Mouse (Mus musculus): Measurements from ENCODE around the gene Eef1a2. TPM values are rescaled to one million over a fixed set of nuclear protein-coding genes. Genes with fewer than 3 reads are reported as not detected.

Gene Eef1a2
- total and polyA plus RNA-seq, 3 experiments, result not detected

DNA sequence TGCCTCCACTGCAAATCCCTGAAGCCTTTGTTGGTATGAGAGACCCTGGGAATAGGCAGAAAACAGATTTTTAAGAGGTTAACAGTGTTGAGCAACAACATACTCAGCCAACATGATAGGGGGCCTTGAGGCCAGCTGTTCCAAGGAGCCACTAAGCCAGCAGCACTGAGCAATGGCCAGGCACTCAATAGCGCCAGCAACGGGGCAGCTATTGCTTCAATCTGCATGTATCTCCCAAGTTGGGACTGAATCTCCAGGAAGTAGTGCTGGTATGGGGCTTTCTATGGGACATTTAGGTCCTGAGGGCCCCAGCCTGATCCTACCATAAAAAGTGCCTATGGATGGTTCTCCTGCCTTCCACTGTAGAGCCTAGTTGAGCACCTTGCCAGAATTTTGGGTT lies 1.7 kb upstream of the Eef1a2 start:
- no peaks in the 10 kb centered on the region for H3K79me2 ChIP-seq (replicated peaks; ENCODE audit: control insufficient read depth, extremely low read depth, insufficient read depth, poor library complexity, severe bottlenecking)
- dilution Hi-C loops (cut with MboI; ENCODE audit: extremely low pct_ligation_motif_present, extremely low pct_unique_long_range_greater_than_20kb, low sequenced_read_pairs), result no loop called here
- no peak for DNase-seq (ENCODE audit: extremely low read depth)
- TF ChIP-seq E2F4 (IDR thresholded peaks at IDR 0.05; ENCODE audit: insufficient replicate concordance, low read depth, low read length), result no peak
- TF ChIP-seq CHD2 (IDR thresholded peaks at IDR 0.05; ENCODE audit: low read length), result no peak
- no peak for TF ChIP-seq IRF4 (IDR thresholded peaks at IDR 0.05; ENCODE audit: low read depth, low read length)
- TF ChIP-seq POLR2A (IDR thresholded peaks at IDR 0.05; ENCODE audit: low read depth, low read length), result no peak
- no peak for TF ChIP-seq SMC3 (IDR thresholded peaks at IDR 0.05; ENCODE audit: low read depth, low read length)
- no peak for TF ChIP-seq NRF1 (IDR thresholded peaks at IDR 0.05; ENCODE audit: low read depth, low read length)
- no peak for TF ChIP-seq USF1 (IDR thresholded peaks at IDR 0.05; ENCODE audit: low read depth, low read length)
- no peak for TF ChIP-seq GABPA (IDR thresholded peaks at IDR 0.05; ENCODE audit: insufficient replicate concordance, low read depth, low read length)
- TF ChIP-seq KAT2A (IDR thresholded peaks at IDR 0.05; ENCODE audit: insufficient replicate concordance, low read length), result no peak
- no peak for TF ChIP-seq MXI1 (IDR thresholded peaks at IDR 0.05; ENCODE audit: low read depth, low read length)
- no peak for TF ChIP-seq MEF2A (IDR thresholded peaks at IDR 0.05; ENCODE audit: borderline replicate concordance, low read depth, low read length)
- TF ChIP-seq MAFK (IDR thresholded peaks at IDR 0.05; ENCODE audit: insufficient replicate concordance, low read length), result no peak
- no peak for TF ChIP-seq CHD1 (IDR thresholded peaks at IDR 0.05; ENCODE audit: low read depth, low read length)
- TF ChIP-seq BHLHE40 (IDR thresholded peaks at IDR 0.05; ENCODE audit: low read depth, low read length), result no peak
- TF ChIP-seq MAX (IDR thresholded peaks at IDR 0.05; ENCODE audit: low read length), result no peak
- TF ChIP-seq JUND (conservative IDR thresholded peaks at IDR 0.05; ENCODE audit: low read depth, low read length), result no peak
- TF ChIP-seq TCF12 (IDR thresholded peaks at IDR 0.05; ENCODE audit: low read depth, low read length), result no peak
- H3K9ac ChIP-seq (ENCODE audit: insufficient read depth, low read depth), result no peak overlapping the region
- in situ Hi-C loops (cut with MboI; ENCODE audit: low pct_ligation_motif_present, low pct_unique_long_range_greater_than_20kb, low sequenced_read_pairs), result no loop called here
- no peak overlapping the region for H3K4me3 ChIP-seq (replicated peaks in 1 of 3; ENCODE audit: low read depth in 2 of 3, low read length in 2 of 3, poor library complexity in 1 of 3)
- H3K4me2 ChIP-seq (ENCODE audit: insufficient read depth, low read depth, poor library complexity, severe bottlenecking), result no peak overlapping the region
- peaks cover 0 to 8% of the 10 kb centered on the region in 2 experiments; a peak in 2 of 4 replicates for H3K4me1 ChIP-seq (ENCODE audit: control insufficient read depth in 1 of 2, insufficient read depth in 2 of 2)
- peaks cover 47% of the 10 kb centered on the region for H3K27me3 ChIP-seq (replicated peaks)
- H3K27ac ChIP-seq (ENCODE audit: insufficient read depth, low read depth), result no peak overlapping the region
- H3K36me3 ChIP-seq (replicated peaks in 1 of 2; ENCODE audit: control insufficient read depth in 1 of 2, insufficient read depth in 1 of 2, low read length in 1 of 2), result no peaks in the 10 kb centered on the region
- peaks cover 6% of the 10 kb centered on the region for H3K9me3 ChIP-seq (replicated peaks; ENCODE audit: low read length)

GRCm38 (mm10) chr2:181157716-181158302 lies 995 bp upstream of the Eef1a2 start:
- peaks cover 49% of the 10 kb centered on the region for H3K27me3 ChIP-seq (replicated peaks)
- TF ChIP-seq ELF1 (IDR thresholded peaks at IDR 0.05; ENCODE audit: low read depth, low read length), result no peak
- no peak for TF ChIP-seq MAFK (IDR thresholded peaks at IDR 0.05; ENCODE audit: insufficient replicate concordance, low read length)
- TF ChIP-seq UBTF (IDR thresholded peaks at IDR 0.05; ENCODE audit: low read depth, low read length), result no peak
- H3K9me3 ChIP-seq (replicated peaks; ENCODE audit: low read length), result no peaks in the 10 kb centered on the region
- dilution Hi-C loops (cut with MboI; ENCODE audit: extremely low pct_ligation_motif_present, extremely low pct_unique_long_range_greater_than_20kb, low sequenced_read_pairs) (no loop called here), in situ Hi-C loops (cut with MboI; ENCODE audit: low pct_ligation_motif_present, low pct_unique_long_range_greater_than_20kb, low sequenced_read_pairs) (no loop called here)
- H3K4me3 ChIP-seq (replicated peaks in 1 of 3; ENCODE audit: low read depth in 2 of 3, low read length in 2 of 3, poor library complexity in 1 of 3), result no peak overlapping the region
- H3K27ac ChIP-seq (ENCODE audit: insufficient read depth, low read depth), result no peak overlapping the region
- H3K4me1 ChIP-seq (ENCODE audit: control insufficient read depth in 1 of 2, insufficient read depth in 2 of 2), result peaks cover 0 to 8% of the 10 kb centered on the region in 2 experiments; a peak in 2 of 4 replicates
- no peaks in the 10 kb centered on the region for H3K79me2 ChIP-seq (replicated peaks; ENCODE audit: control insufficient read depth, extremely low read depth, insufficient read depth, poor library complexity, severe bottlenecking)
- H3K36me3 ChIP-seq (replicated peaks in 1 of 2; ENCODE audit: control insufficient read depth in 1 of 2, insufficient read depth in 1 of 2, low read length in 1 of 2), result no peaks in the 10 kb centered on the region
- no peak overlapping the region for H3K9ac ChIP-seq (ENCODE audit: insufficient read depth, low read depth)
- DNase-seq (ENCODE audit: extremely low read depth), result no peak
- H3K4me2 ChIP-seq (ENCODE audit: insufficient read depth, low read depth, poor library complexity, severe bottlenecking), result no peak overlapping the region

All from CH12.LX (cell line).